Mouse (Mus musculus) heart, adult 8-10 months (tissue): ENCODE measurements around the gene Atg14. TPM values are rescaled to one million over a fixed set of nuclear protein-coding genes. Genes with fewer than 3 reads are reported as not detected.
A peak's percentile ranks its signal among the peaks of the same experiment; 100 is the strongest.
"Not testable (repeated sequence)": the region's sequence is repeated elsewhere in the genome, so short reads cannot be mapped to it uniquely, and the experiment has no call there.

Source experiments
- DNase-seq: peaks from one replicate; pipeline ENCODE4 v3.0.0; 2022; ENCODE audit warnings: low spot score
- total RNA-seq, 4 experiments: library from RNA; stranded (reverse); gene quantifications; 2 replicates each; pipeline ENCODE4 v1.2.4; 2022

Gene Atg14
- total RNA-seq, 4 experiments from 2014 or later: 8.0 to 11.3 (median 9.8) TPM

DNA sequence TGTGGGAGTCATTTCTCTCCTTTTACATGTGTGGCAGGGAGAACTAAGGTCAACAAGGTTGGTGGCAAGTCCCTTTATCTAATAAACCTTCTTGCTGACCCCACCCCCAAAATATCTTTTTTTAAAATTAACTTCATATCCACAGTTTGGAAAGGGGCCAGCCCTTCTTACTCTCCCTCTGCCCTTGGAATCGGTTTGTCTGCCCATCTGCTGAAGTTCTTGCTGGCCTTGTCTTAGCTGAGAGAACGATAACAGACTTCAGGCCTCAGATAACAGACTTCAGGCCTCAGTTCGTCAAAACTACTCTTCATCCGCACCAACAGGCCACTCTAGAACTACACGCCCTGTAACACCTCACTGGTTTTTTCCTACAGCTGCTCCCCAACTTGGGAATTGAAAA lies 26.2 kb downstream of the Atg14 start:
- DNase-seq: no peak

GRCm38 (mm10) chr14:47542283-47542682 lies 28.2 kb downstream of the Atg14 start:
- no peak for DNase-seq

DNA sequence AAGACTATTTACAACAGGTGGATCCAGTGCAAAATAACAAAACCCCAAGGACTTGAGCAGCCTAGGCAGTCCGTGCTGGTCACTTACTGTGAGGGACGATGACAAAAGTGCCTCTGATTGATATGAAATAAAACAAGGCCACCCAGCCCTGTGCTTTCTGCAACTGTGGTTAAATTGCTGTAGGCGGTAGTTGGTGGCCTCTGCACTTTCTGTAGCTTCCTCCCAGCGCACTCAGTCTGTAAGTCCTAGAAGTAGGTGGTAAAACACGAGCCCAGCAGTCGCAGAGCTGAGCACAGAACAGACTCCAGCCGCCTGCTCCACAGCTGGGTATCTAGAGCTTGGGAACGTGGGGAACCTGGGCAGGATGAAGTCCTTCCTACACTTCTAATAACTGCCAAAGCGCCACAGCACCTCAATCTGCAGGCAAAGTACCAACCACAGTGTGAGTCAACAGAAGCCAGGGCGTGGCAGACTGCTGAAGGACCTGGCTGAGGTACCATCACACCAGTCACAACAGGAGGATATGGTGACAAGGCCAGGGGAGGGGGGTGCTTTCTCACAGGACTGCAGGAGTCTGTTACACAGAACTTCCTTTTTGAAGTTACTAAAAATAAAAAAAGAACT lies 29.0 kb downstream of the Atg14 start:
- no peak for DNase-seq

GRCm38 (mm10) chr14:47535096-47535495 lies 35.4 kb downstream of the Atg14 start:
- DNase-seq: no peak

DNA sequence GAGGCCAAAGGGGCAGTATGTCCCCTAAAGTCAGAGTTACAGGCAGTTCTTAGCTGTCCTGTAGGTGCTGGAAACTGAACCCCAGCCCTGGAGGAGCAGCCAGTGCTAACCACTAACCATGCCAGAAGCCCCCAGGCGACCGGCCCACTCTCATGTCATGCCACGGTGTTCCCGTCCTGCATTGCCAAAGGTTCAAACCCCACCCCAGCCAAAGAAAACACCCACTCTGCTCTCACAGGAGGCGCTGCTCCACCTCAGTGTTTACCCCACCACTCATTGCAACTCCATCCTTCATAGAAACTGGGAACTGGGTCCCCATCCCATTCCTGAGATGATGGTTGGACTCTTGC lies 36.3 kb downstream of the Atg14 start:
- no peak for DNase-seq

GRCm38 (mm10) chr14:47533365-47534175 lies 36.9 kb downstream of the Atg14 start:
- DNase-seq: peak; percentile 49

DNA sequence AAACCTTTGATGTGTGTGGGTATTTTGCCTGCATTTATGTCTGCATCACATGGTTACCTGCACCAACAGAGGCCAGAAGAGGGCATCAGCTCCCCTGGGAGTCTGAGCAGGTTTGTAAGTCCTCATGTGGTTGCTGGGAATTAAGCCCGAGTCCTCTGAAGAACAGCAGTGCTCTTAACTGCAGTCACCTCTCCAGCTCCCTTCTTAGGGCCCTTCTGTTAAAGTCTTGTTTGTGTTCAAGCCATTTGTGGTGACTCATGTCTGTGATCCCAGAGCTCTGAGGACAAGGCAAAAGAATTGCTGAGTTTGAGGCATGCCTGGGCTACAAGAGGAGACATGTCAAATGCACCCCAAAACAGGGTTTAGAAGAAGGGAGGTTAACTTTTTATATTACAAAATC lies 38.0 kb downstream of the Atg14 start:
- no peak for DNase-seq

DNA sequence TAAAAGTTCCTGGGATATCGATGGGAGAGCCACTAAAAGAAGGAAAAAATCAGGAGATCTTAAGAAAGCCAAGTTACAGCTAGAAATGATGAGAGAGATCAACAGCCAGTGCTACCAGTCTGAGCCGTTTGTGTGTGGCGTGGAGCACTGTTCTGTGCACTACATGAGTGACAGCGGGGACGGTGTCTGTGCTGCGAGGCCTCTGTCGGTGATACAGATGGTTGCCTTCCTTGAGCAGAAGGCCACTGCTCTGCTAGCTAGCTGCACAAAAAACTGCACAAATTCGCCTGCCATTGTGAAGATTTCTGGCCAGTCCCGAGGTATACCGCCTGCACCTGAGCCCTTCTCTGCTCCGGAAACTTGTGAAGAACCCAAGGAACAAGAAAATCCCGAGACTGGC lies 40.9 kb downstream of the Atg14 start:
- DNase-seq: not testable (repeated sequence)

DNA sequence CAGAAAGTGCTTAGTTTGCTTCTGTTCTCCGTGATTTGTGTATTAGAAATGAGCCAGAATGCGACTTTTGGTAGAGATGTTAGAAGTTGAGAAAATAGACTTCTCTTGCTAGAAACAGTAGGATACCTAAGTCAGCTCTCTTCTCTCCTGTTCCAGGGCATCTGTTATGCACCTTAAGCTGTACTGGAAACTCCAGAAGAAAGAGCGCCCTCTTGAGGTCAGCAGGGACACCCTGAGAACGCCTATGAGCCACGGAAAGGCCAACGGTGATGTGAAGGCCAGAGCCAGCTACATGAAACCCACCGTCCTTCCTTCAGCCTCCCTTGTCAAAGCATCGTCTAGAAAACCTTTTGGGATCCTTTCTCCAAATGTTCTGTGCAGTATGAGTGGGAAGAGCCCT lies 41.4 kb downstream of the Atg14 start:
- DNase-seq: peak; percentile 74

DNA sequence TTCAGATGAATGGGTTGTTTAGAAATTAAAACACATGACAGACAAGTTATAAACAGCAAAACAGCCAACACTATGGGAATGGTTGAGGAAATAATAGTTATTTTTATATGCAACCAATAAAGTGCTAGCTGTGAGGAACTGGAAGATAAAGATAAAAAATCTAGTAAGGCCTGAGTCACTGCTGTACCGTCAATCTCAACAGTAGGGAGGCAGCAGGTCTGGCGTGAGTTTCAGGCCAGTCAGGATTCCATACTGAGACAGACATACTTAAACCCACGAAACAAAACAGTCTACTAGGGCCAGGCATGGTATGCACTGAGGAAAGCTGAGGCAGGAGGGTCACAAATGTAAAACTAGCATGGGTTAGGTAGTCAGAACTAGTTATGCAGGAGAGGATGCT lies 42.2 kb downstream of the Atg14 start:
- DNase-seq: no peak

GRCm38 (mm10) chr14:47527833-47528232 lies 42.6 kb downstream of the Atg14 start:
- no peak for DNase-seq

- no peak for DNase-seq
Observed at GRCm38 (mm10) chr14:47525861-47526260, 44.6 kb downstream of the Atg14 start.

DNA sequence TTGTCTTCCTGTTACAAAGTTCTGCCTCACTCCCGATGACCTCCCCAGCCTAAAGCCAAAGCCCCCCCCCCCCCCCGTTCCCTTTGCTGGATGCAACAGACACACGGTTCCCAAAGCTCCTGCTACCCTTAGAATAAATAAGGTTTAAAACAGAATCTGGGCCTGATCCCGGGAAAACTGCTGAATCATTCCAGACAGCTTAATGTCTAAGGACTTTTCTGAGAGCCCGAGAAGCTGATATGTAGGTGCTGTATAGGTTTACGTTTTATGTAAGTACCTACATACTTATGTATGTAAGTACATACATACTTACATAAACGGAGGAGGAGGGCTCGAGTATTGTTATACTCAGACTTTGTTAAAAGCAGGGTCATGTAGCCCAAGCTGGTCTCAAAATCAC lies 45.1 kb downstream of the Atg14 start:
- no peak for DNase-seq

GRCm38 (mm10) chr14:47522301-47522700 lies 48.1 kb downstream of the Atg14 start:
- DNase-seq: no peak

GRCm38 (mm10) chr14:47521609-47522008 lies 48.8 kb downstream of the Atg14 start:
- no peak for DNase-seq

DNA sequence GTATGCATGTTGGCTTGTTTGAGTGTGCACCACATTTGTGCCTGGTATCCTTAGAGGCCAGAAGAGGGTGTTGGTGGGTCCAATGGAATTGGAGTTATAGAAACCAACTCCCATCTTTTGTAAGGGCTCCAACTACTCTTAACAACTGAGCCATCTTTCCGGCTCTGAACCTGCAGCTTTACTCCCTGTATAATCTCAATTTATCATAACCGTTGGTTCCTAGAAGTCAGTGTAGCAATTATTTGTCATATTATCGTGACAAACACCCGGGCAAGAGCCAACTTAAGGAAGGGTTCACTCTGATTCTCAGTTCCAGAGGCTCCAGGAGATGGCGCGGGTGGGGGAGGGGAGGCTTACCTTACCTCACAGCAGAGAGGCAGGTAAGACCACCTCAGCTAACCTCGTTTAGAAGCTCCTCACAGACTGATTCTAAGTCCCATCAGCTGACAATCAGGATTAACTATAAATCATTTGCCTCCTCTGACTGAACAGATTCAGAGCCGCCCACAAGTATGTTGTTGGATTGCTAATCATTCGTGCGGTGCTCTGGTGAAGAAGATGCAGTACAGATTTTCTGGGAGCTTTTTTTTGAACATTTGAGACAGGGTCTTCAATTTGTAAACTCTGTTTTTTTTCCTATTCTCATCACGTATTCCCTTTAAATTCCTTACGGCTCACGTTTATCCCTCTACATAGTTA lies 49.5 kb downstream of the Atg14 start:
- DNase-seq: no peak

DNA sequence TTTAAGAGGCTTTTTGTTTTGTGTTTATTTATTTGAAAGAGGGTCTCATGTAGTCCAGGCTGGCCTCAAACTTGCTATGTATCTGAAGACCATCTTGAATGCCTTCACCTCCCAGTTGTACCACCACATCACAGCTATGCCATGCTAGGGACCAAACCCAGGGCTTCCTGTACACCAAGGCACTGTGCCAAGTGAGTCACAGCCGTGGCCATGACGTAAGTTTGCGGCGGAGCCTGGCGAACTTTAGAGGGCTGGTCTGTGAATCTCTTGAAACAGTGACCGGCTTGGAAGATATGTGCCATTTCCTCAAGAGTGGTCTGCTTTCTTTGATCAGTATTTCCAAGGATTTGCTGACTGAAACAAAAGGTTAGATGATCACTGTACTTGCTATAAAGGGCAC lies 51.8 kb downstream of the Atg14 start:
- peak; percentile 49 for DNase-seq

GRCm38 (mm10) chr14:47516755-47517154 lies 53.7 kb downstream of the Atg14 start:
- no peak for DNase-seq

DNA sequence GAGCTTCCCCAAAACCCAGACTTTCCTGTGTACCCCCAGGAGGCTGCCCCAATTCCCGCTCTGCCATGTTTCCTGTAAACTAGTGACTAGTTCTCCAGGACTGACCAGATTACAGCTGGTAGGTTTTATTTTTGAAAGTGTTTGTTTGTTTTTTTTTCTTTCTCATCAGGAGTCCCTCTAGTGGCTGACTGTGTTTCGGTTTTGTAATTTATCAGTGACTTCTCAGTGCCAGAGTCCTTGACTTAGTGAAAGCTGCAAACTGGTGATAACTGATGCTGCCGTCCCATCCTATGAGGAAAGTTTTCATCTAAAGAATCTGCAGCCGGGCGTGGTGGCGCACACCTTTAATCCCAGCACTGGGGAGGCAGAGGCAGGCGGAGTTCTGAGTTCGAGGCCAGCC lies 54.8 kb downstream of the Atg14 start:
- DNase-seq: no peak

GRCm38 (mm10) chr14:47514816-47515453 lies 55.5 kb downstream of the Atg14 start:
- peak; percentile 31 for DNase-seq

GRCm38 (mm10) chr14:47513606-47514005 lies 56.8 kb downstream of the Atg14 start:
- no peak for DNase-seq

- no peak for DNase-seq
Observed at GRCm38 (mm10) chr14:47510244-47510643, 60.2 kb downstream of the Atg14 start.
